Mouse (Mus musculus): ENCODE results near the gene Cgnl1.

Cgnl1 gene

GRCm38 (mm10) chr9:71716995-71717394 lies 54.4 kb downstream of the Cgnl1 start:
- no peak for DNase-seq (ENCODE audit: low spot score)

GRCm38 (mm10) chr9:71710776-71711175 lies 60.6 kb downstream of the Cgnl1 start:
- DNase-seq (ENCODE audit: low spot score) = no peak

GRCm38 (mm10) chr9:71709199-71709598 lies 62.2 kb downstream of the Cgnl1 start:
- DNase-seq (ENCODE audit: low spot score) = no peak

- no peak for DNase-seq (ENCODE audit: low spot score)
Measured at GRCm38 (mm10) chr9:71707989-71708388, 63.4 kb downstream of the Cgnl1 start.

GRCm38 (mm10) chr9:71704332-71705014 lies 66.9 kb downstream of the Cgnl1 start:
- DNase-seq (ENCODE audit: low spot score) = no peak

GRCm38 (mm10) chr9:71699087-71699486 lies 72.3 kb downstream of the Cgnl1 start:
- no peak for DNase-seq (ENCODE audit: low spot score)

- no peak for DNase-seq (ENCODE audit: low spot score)
Measured at GRCm38 (mm10) chr9:71698116-71698515, 73.3 kb downstream of the Cgnl1 start.

GRCm38 (mm10) chr9:71697189-71697588 lies 74.2 kb downstream of the Cgnl1 start:
- no peak for DNase-seq (ENCODE audit: low spot score)

- DNase-seq (ENCODE audit: low spot score) = no peak
Measured at GRCm38 (mm10) chr9:71696762-71697161, 74.6 kb downstream of the Cgnl1 start.

- no peak for DNase-seq (ENCODE audit: low spot score)
Measured at GRCm38 (mm10) chr9:71695133-71695532, 76.3 kb downstream of the Cgnl1 start.

- DNase-seq (ENCODE audit: low spot score) = no peak
Measured at GRCm38 (mm10) chr9:71694223-71694622, 77.2 kb downstream of the Cgnl1 start.

- no peak for DNase-seq (ENCODE audit: low spot score)
Measured at GRCm38 (mm10) chr9:71693771-71694170, 77.6 kb downstream of the Cgnl1 start.

- no peak for DNase-seq (ENCODE audit: low spot score)
Measured at GRCm38 (mm10) chr9:71692165-71692564, 79.2 kb downstream of the Cgnl1 start.

GRCm38 (mm10) chr9:71689369-71690073 lies 81.9 kb downstream of the Cgnl1 start:
- no peak for DNase-seq (ENCODE audit: low spot score)

- DNase-seq (ENCODE audit: low spot score) = no peak
Measured at GRCm38 (mm10) chr9:71686463-71686862, 84.9 kb downstream of the Cgnl1 start.

- no peak for DNase-seq (ENCODE audit: low spot score)
Measured at GRCm38 (mm10) chr9:71684772-71685171, 86.6 kb downstream of the Cgnl1 start.

- no peak for DNase-seq (ENCODE audit: low spot score)
Measured at GRCm38 (mm10) chr9:71680381-71680780, 91.0 kb downstream of the Cgnl1 start.

- no peak for DNase-seq (ENCODE audit: low spot score)
Measured at GRCm38 (mm10) chr9:71679103-71679815, 92.1 kb downstream of the Cgnl1 start.

- no peak for DNase-seq (ENCODE audit: low spot score)
Measured at GRCm38 (mm10) chr9:71676988-71677688, 94.3 kb downstream of the Cgnl1 start.

- no peak for DNase-seq (ENCODE audit: low spot score)
Measured at GRCm38 (mm10) chr9:71675799-71676414, 95.5 kb downstream of the Cgnl1 start.

- DNase-seq (ENCODE audit: low spot score) = no peak
Measured at GRCm38 (mm10) chr9:71675216-71675615, 96.2 kb downstream of the Cgnl1 start.

- no peak for DNase-seq (ENCODE audit: low spot score)
Measured at GRCm38 (mm10) chr9:71674476-71674875, 96.9 kb downstream of the Cgnl1 start.
